Comparison of ENCODE assay signal across 8 mouse cellular contexts in the genomic region with DNA sequence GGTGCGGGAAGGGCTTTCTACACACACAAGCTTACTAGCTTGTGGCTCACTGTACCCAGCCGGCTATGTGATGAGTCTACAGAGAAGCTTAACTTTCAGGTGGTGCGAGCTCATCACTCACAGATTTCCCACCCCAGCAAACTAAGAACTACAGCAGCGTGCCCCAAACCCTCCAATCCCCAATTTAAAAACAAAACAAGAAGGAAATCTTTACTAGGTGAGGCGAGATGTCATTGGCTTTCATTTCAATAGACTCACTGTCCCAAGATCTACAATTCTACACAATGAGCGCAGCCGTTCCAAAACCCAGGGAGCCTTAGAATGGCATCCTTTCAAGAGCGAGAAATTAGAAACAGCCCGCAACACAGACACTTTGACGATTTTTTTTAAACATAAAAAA. TPM values are rescaled to one million over a fixed set of nuclear protein-coding genes. Genes with fewer than 3 reads are reported as not detected.
DNase-seq lines count a peak whose midpoint lies in the region; ATAC-seq and TF ChIP-seq lines count a peak whose summit lies in the region.

No protein-coding gene starts in this region.

- peak overlapping the region; percentile 92 for H3K4me3 ChIP-seq in cerebellum, adult 2 months (replicated peaks; ENCODE audit: insufficient read depth, low read depth, low read length)
- H3K4me3 ChIP-seq in forebrain, embryonic 16.5 days (replicated peaks; ENCODE audit: low read length), result peak overlapping the region; percentile 52
- peak overlapping the region; percentile 68 for H3K4me3 ChIP-seq in limb, embryonic 15.5 days
- no peak overlapping the region for H3K4me3 ChIP-seq in thymus, adult 2 months (ENCODE audit: control insufficient read depth, insufficient read depth, low read length)

- ATAC-seq in forebrain, embryonic 16.5 days, result no peak
- no peak for ATAC-seq in limb, embryonic 15.5 days (ENCODE audit: insufficient number of reproducible peaks, low FRiP score, low TSS enrichment, low read depth)

- no peaks in the 10 kb centered on the region for H3K9me3 ChIP-seq in forebrain, embryonic 16.5 days (ENCODE audit: control insufficient read depth, low read length)
- no peaks in the 10 kb centered on the region for H3K9me3 ChIP-seq in limb, embryonic 15.5 days

- DNase-seq in cerebellum, adult 2 months, result peak; percentile 31 to 33
- DNase-seq in cerebellum, adult 11 months, result no peak
- DNase-seq in 3T3-L1 (ENCODE audit: low read depth, low spot score), result peak; percentile 66
- DNase-seq in thymus, adult 2 months, result no peak
- DNase-seq in urinary bladder, postnatal 10 days (ENCODE audit: low spot score), result no peak
- no peak for DNase-seq in cerebellum, adult 18-20 months

- no peaks in the 10 kb centered on the region for H3K27me3 ChIP-seq in cerebellum, adult 2 months (ENCODE audit: control insufficient read depth, insufficient read depth, low read length)
- peaks cover 10% of the 10 kb centered on the region; the same call in 1 of the 2 replicates for H3K27me3 ChIP-seq in forebrain, embryonic 16.5 days (replicated peaks; ENCODE audit: control insufficient read depth, insufficient read depth, low read length)
- no peaks in the 10 kb centered on the region for H3K27me3 ChIP-seq in limb, embryonic 15.5 days
- H3K27me3 ChIP-seq in thymus, adult 2 months (ENCODE audit: control insufficient read depth, insufficient read depth, low read length), result peaks cover 3% of the 10 kb centered on the region; the same call in 1 of the 2 replicates

- H3K36me3 ChIP-seq in forebrain, embryonic 16.5 days (ENCODE audit: control insufficient read depth, insufficient read depth), result no peaks in the 10 kb centered on the region
- no peaks in the 10 kb centered on the region for H3K36me3 ChIP-seq in limb, embryonic 15.5 days
- H3K36me3 ChIP-seq in thymus, adult 2 months (ENCODE audit: control insufficient read depth, insufficient read depth, low read length), result no peaks in the 10 kb centered on the region

- peak overlapping the region; percentile 59 for H3K4me2 ChIP-seq in forebrain, embryonic 16.5 days (ENCODE audit: low read length)
- peak overlapping the region; percentile 96 for H3K4me2 ChIP-seq in limb, embryonic 15.5 days

- no peak overlapping the region for H3K9ac ChIP-seq in forebrain, embryonic 16.5 days (replicated peaks; ENCODE audit: low read depth, low read length)
- H3K9ac ChIP-seq in limb, embryonic 15.5 days, result no peak overlapping the region

- H3K27ac ChIP-seq in cerebellum, adult 2 months (ENCODE audit: insufficient read depth, low read length), result no peak overlapping the region; the same call in 1 of the 2 replicates
- no peak overlapping the region for H3K27ac ChIP-seq in forebrain, embryonic 16.5 days (ENCODE audit: low read length)
- H3K27ac ChIP-seq in limb, embryonic 15.5 days, result peak overlapping the region; percentile 68
- no peak overlapping the region for H3K27ac ChIP-seq in thymus, adult 2 months (ENCODE audit: control insufficient read depth, insufficient read depth, low read length)

- H3K4me1 ChIP-seq in cerebellum, adult 2 months (ENCODE audit: control insufficient read depth, insufficient read depth, low read length), result peaks cover 9% of the 10 kb centered on the region
- peaks cover 14% of the 10 kb centered on the region for H3K4me1 ChIP-seq in forebrain, embryonic 16.5 days (replicated peaks; ENCODE audit: control insufficient read depth, insufficient read depth, low read length)
- H3K4me1 ChIP-seq in limb, embryonic 15.5 days, result peaks cover 8% of the 10 kb centered on the region; the same call in 1 of the 2 replicates
- peaks cover 10% of the 10 kb centered on the region; the same call in 1 of the 2 replicates for H3K4me1 ChIP-seq in thymus, adult 2 months (replicated peaks; ENCODE audit: control insufficient read depth, insufficient read depth, low read length)

- no peak for TF ChIP-seq POLR2A in cerebellum, adult 2 months (IDR thresholded peaks at IDR 0.05; ENCODE audit: borderline replicate concordance, insufficient read depth, low read length)
- no peak for TF ChIP-seq POLR2A in thymus, adult 2 months (IDR thresholded peaks at IDR 0.05; ENCODE audit: control insufficient read depth, extremely low read depth, insufficient read depth, low read length, poor library complexity)

- 2% methylated on average over 10 of the region's 10 CpGs for WGBS in cerebellum, adult 2 months
- WGBS in forebrain, embryonic 16.5 days, result 11% methylated on average over 10 of the region's 10 CpGs
- WGBS in limb, embryonic 15.5 days, result 16% methylated on average over 10 of the region's 10 CpGs
- WGBS in thymus, adult 2 months, result 7% methylated on average over 10 of the region's 10 CpGs

- TF ChIP-seq CTCF in cerebellum, adult 2 months (IDR thresholded peaks at IDR 0.05; ENCODE audit: borderline replicate concordance, insufficient read depth, low read depth, low read length), result no peak
- TF ChIP-seq CTCF in thymus, adult 2 months (IDR thresholded peaks at IDR 0.05; ENCODE audit: borderline replicate concordance, control insufficient read depth, extremely low read depth, insufficient read depth, low read length, poor library complexity), result no peak

RNA-seq across cellular contexts. Expression of a gene that starts 7.0 kb away (rescaled TPM):
- 50.4 and 59.4 TPM in 2 replicates for polyA plus RNA-seq in cerebellum, adult 2 months (2012; rRNA removed)
- 16.6 and 20.9 TPM in 2 replicates for polyA plus RNA-seq in forebrain, embryonic 16.5 days (2015; fragmentation: Nextera tagmentation; extraction: Ambion mirVana)
- 27.0 and 30.8 TPM in 2 replicates for polyA plus RNA-seq in limb, embryonic 15.5 days (2015; fragmentation: Nextera tagmentation; extraction: Ambion mirVana)
- 1.8 and 2.5 TPM in 2 replicates for polyA plus RNA-seq in thymus, adult 2 months (2012; rRNA removed)

Comparison
In these comparisons a context has a peak if more than half of its experiments do, and no peak if none do; other contexts are left out.
1. DNase-seq: peak in cerebellum, adult 2 months (2 of 2) and 3T3-L1 (single experiment); none in cerebellum, adult 11 months (single experiment), thymus, adult 2 months (single experiment), urinary bladder, postnatal 10 days (single experiment) and cerebellum, adult 18-20 months (0 of 2).